Mouse (Mus musculus) heart, embryonic 12.5 days (tissue): ENCODE results near the gene Phf11c. TPM values are rescaled to one million over a fixed set of nuclear protein-coding genes. Genes with fewer than 3 reads are reported as not detected.

Experiments
- polyA plus RNA-seq: library from polyadenylated mRNA; unstranded; fragments of >200 nt; fragmentation: Nextera tagmentation; extraction: Ambion mirVana; gene quantifications from 2 replicates; pipeline ENCODE4 v1.2.1, GENCODE M21; 2016

Phf11c gene
- polyA plus RNA-seq, 1 experiment from 2014 or later: 0.43 TPM

Other genes starting within 250 kb of the Phf11c start
- not detected in 2 replicates for gene Gm5142, start 216.6 kb downstream of the Phf11c start, polyA plus RNA-seq
- 33.3 TPM in 2 replicates for gene Rcbtb1, start 194.2 kb downstream of the Phf11c start, polyA plus RNA-seq
- 0.36 TPM in 1 of 2 replicates, not detected in the other for gene Gm6904, start 135.2 kb downstream of the Phf11c start, polyA plus RNA-seq
- 0.15 TPM in 1 of 2 replicates, not detected in the other for gene Phf11a, start 97.9 kb downstream of the Phf11c start, polyA plus RNA-seq
- 0.33 and 0.45 TPM in 2 replicates for gene Phf11b, start 54.0 kb downstream of the Phf11c start, polyA plus RNA-seq
- gene Phf11d, start 29.9 kb downstream of the Phf11c start, polyA plus RNA-seq: 0.78 and 0.99 TPM in 2 replicates
- 7.4 and 9.0 TPM in 2 replicates for gene Setdb2, start 45.5 kb upstream of the Phf11c start, polyA plus RNA-seq
- gene Cab39l, start 45.6 kb upstream of the Phf11c start, polyA plus RNA-seq: 28.6 and 28.7 TPM in 2 replicates
- gene Cdadc1, start 202.6 kb upstream of the Phf11c start, polyA plus RNA-seq: 29.3 and 33.0 TPM in 2 replicates
- 31.8 and 32.7 TPM in 2 replicates for gene Shisa2, start 229.9 kb upstream of the Phf11c start, polyA plus RNA-seq